Mouse (Mus musculus): ENCODE measurements at regions not wholly inside any gene's neighbourhood (a gene's known extent, or its start where the extent isn't known, plus 50 kb on each side); places are given as distances from the start of the nearest gene placed in this dataset.

GRCm38 (mm10) chr3:120865036-120865435, 306.5 kb downstream of the Rwdd3 start:
- no peak for TF ChIP-seq POLR2A (IDR thresholded peaks at IDR 0.05; ENCODE audit: borderline replicate concordance, insufficient read depth, low read length)
- no peak for TF ChIP-seq CTCF (IDR thresholded peaks at IDR 0.05; ENCODE audit: borderline replicate concordance, insufficient read depth, low read depth, low read length)
